Mouse (Mus musculus): ENCODE measurements around the gene Cab39l.

Cab39l gene

GRCm38 (mm10) chr14:59478699-59479098 lies 37.9 kb downstream of the Cab39l start:
- ChIA-PET POLR2A (interaction anchor here in 1 of 4 experiments (0.6 to 0.7 kb wide), 2 partner anchors 24 to 427 kb away, joined by 3 to 4 read pairs; no protein-coding TSS in a partner anchor), CTCF (interaction anchor here in 1 of 4 experiments (0.5 kb wide), 1 partner anchor 71 kb away, joined by 3 read pairs; no protein-coding TSS in a partner anchor)

- ChIA-PET POLR2A (no interaction called here), CTCF (no interaction called here)
Observed at GRCm38 (mm10) chr14:59485247-59485810, 44.6 kb downstream of the Cab39l start.

- POLR2A ChIA-PET = no interaction called here
- CTCF ChIA-PET = interaction anchor here in 1 of 4 experiments (0.8 kb wide), 1 partner anchor 60 kb away, joined by 3 read pairs; no protein-coding TSS in a partner anchor
Observed at GRCm38 (mm10) chr14:59492376-59492775, 51.6 kb downstream of the Cab39l start.

GRCm38 (mm10) chr14:59497928-59498327 lies 57.2 kb downstream of the Cab39l start:
- ChIA-PET POLR2A (interaction anchor here in 1 of 4 experiments (1.3 kb wide), 1 partner anchor 128 kb away, joined by 3 read pairs; no protein-coding TSS in a partner anchor), CTCF (no interaction called here)

- ChIA-PET CTCF (no interaction called here), POLR2A (interaction anchor here in 1 of 4 experiments (0.6 kb wide), 1 partner anchor 93 kb away, joined by 5 read pairs; the partner anchor contains the start of gene Cdadc1)
Observed at GRCm38 (mm10) chr14:59504831-59505230, 64.1 kb downstream of the Cab39l start.

- POLR2A ChIA-PET = no interaction called here
- CTCF ChIA-PET = no interaction called here
Observed at GRCm38 (mm10) chr14:59506139-59506538, 65.4 kb downstream of the Cab39l start.

GRCm38 (mm10) chr14:59513922-59514444 lies 73.2 kb downstream of the Cab39l start:
- POLR2A ChIA-PET = no interaction called here

GRCm38 (mm10) chr14:59525843-59526242 lies 85.1 kb downstream of the Cab39l start:
- ChIA-PET CTCF (interaction anchor here in 1 of 4 experiments (0.8 kb wide), 1 partner anchor 10 kb away, joined by 3 read pairs; no protein-coding TSS in a partner anchor), POLR2A (no interaction called here)

More at GRCm38 (mm10) chr14:59513922-59514444, 73.2 kb downstream of the Cab39l start:
- CTCF ChIA-PET = no interaction called here

- CTCF ChIA-PET = interaction anchor here in 1 of 4 experiments (0.6 kb wide), 1 partner anchor 13 kb away, joined by 3 read pairs; no protein-coding TSS in a partner anchor
- POLR2A ChIA-PET = no interaction called here
Observed at GRCm38 (mm10) chr14:59530801-59531200, 90.0 kb downstream of the Cab39l start.

- ChIA-PET CTCF (interaction anchor here in 1 of 4 experiments (0.6 kb wide), 1 partner anchor 34 kb away, joined by 3 read pairs; no protein-coding TSS in a partner anchor), POLR2A (interaction anchor here in 3 of 4 experiments (0.5 to 2.3 kb wide), 5 partner anchors 15 to 162 kb away, joined by 4 to 7 read pairs (median 5); no protein-coding TSS in a partner anchor)
Observed at GRCm38 (mm10) chr14:59532986-59533385, 92.2 kb downstream of the Cab39l start.

GRCm38 (mm10) chr14:59533908-59534307 lies 93.1 kb downstream of the Cab39l start:
- CTCF ChIA-PET = interaction anchor here in 2 of 4 experiments (0.6 to 0.7 kb wide), 3 partner anchors 20 to 57 kb away, joined by 4 to 6 read pairs (median 5); no protein-coding TSS in a partner anchor
- POLR2A ChIA-PET = interaction anchor here in 3 of 4 experiments (0.7 to 2.3 kb wide), 11 partner anchors 9 to 163 kb away, joined by 3 to 7 read pairs (median 4); partner anchors contain the start of genes Cab39l (in 1 of the 3), Cdadc1 (in 1 of the 3) and Setdb2 (in 1 of the 3)

GRCm38 (mm10) chr14:59537829-59538432 lies 97.2 kb downstream of the Cab39l start:
- POLR2A ChIA-PET = no interaction called here
- CTCF ChIA-PET = interaction anchor here in 1 of 4 experiments (0.8 kb wide), 1 partner anchor 70 kb away, joined by 3 read pairs; no protein-coding TSS in a partner anchor

- POLR2A ChIA-PET = interaction anchor here in 1 of 4 experiments (1.0 to 2.2 kb wide), 2 partner anchors 9 to 14 kb away, joined by 3 to 8 read pairs; no protein-coding TSS in a partner anchor
- CTCF ChIA-PET = interaction anchor here in 1 of 4 experiments (2.0 kb wide), 1 partner anchor 16 kb away, joined by 5 read pairs; no protein-coding TSS in a partner anchor
Observed at GRCm38 (mm10) chr14:59540230-59540629, 99.5 kb downstream of the Cab39l start.

- POLR2A ChIA-PET = interaction anchor here in 1 of 4 experiments (1.0 to 2.2 kb wide), 2 partner anchors 9 to 13 kb away, joined by 3 to 8 read pairs; no protein-coding TSS in a partner anchor
Observed at GRCm38 (mm10) chr14:59540761-59541160, 100.0 kb downstream of the Cab39l start.

GRCm38 (mm10) chr14:59543158-59543826 lies 102.5 kb downstream of the Cab39l start:
- ChIA-PET CTCF (interaction anchor here in 2 of 4 experiments (0.5 to 0.8 kb wide), 3 partner anchors 9 to 48 kb away, joined by 3 to 5 read pairs (median 5); no protein-coding TSS in a partner anchor), POLR2A (interaction anchor here in 2 of 4 experiments (1.1 to 1.6 kb wide), 3 partner anchors 9 to 13 kb away, joined by 4 to 5 read pairs (median 4); no protein-coding TSS in a partner anchor)

More at GRCm38 (mm10) chr14:59540761-59541160, 100.0 kb downstream of the Cab39l start:
- CTCF ChIA-PET = interaction anchor here in 1 of 4 experiments (2.0 kb wide), 1 partner anchor 16 kb away, joined by 5 read pairs; no protein-coding TSS in a partner anchor

- ChIA-PET POLR2A (interaction anchor here in 1 of 4 experiments (1.1 to 1.6 kb wide), 2 partner anchors 10 to 12 kb away, joined by 4 to 5 read pairs; no protein-coding TSS in a partner anchor), CTCF (interaction anchor here in 1 of 4 experiments (0.6 kb wide), 1 partner anchor 13 kb away, joined by 3 read pairs; no protein-coding TSS in a partner anchor)
Observed at GRCm38 (mm10) chr14:59543956-59544355, 103.2 kb downstream of the Cab39l start.

- CTCF ChIA-PET = no interaction called here
- POLR2A ChIA-PET = no interaction called here
Observed at GRCm38 (mm10) chr14:59546162-59546880, 105.5 kb downstream of the Cab39l start.

- POLR2A ChIA-PET = interaction anchor here in 2 of 4 experiments (0.6 to 1.2 kb wide), 5 partner anchors 11 to 56 kb away, joined by 3 to 5 read pairs (median 3); no protein-coding TSS in a partner anchor
- CTCF ChIA-PET = no interaction called here
Observed at GRCm38 (mm10) chr14:59547530-59547929, 106.8 kb downstream of the Cab39l start.

Data from embryonic stem cell, embryonic (primary cell).